Mouse (Mus musculus) midbrain, postnatal 0 days (tissue): ENCODE results near the gene Dph1. TPM values are rescaled to one million over a fixed set of nuclear protein-coding genes. Genes with fewer than 3 reads are reported as not detected.
A peak's percentile ranks its signal among the peaks of the same experiment; 100 is the strongest.

Experiments used
- ATAC-seq: fragments of 200-750 bp; cut with Nextera tagmentation; 2 replicates; pipeline ENCODE4 v1.8.0; 2017; ENCODE audit warnings: moderate number of reproducible peaks, mild to moderate bottlenecking, moderate TSS enrichment, moderate library complexity; ENCODE audit not compliant: low FRiP score
- DNase-seq: peaks from one replicate; pipeline ENCODE4 v3.0.0-alpha.2; 2015; ENCODE audit warnings: low spot score
- H3K27ac ChIP-seq: fragments of 300-500 bp; sonication (generic); 2 replicates; pipeline ENCODE4 v1.5.1; 2014; ENCODE audit warnings: low read depth, mild to moderate bottlenecking, low read length, mixed read lengths
- H3K27me3 ChIP-seq: fragments of 300-500 bp; sonication (generic); 2 replicates; pipeline ENCODE4 v1.6.1; 2014; ENCODE audit warnings: low read length, control low read depth, mixed read lengths; ENCODE audit not compliant: insufficient read depth
- H3K36me3 ChIP-seq: fragments of 300-500 bp; sonication (generic); 2 replicates; pipeline ENCODE4 v1.6.1; 2014; ENCODE audit warnings: low read length, control low read depth, mixed read lengths; ENCODE audit not compliant: insufficient read depth
- H3K4me1 ChIP-seq: fragments of 300-500 bp; sonication (generic); 2 replicates; pipeline ENCODE4 v1.6.1; 2014; ENCODE audit warnings: mild to moderate bottlenecking, control low read depth, antibody characterized with exemption, low read length, mixed read lengths; ENCODE audit not compliant: insufficient read depth
- H3K4me2 ChIP-seq: fragments of 300-500 bp; sonication (generic); 2 replicates; pipeline ENCODE4 v1.6.1; 2014; ENCODE audit warnings: low read depth, mild to moderate bottlenecking, low read length, mixed read lengths; ENCODE audit not compliant: poor library complexity, severe bottlenecking
- H3K4me3 ChIP-seq: fragments of 300-500 bp; sonication (generic); 2 replicates; pipeline ENCODE4 v1.5.1; 2014; ENCODE audit warnings: low read depth, mild to moderate bottlenecking, low read length, moderate library complexity
- H3K9ac ChIP-seq: fragments of 300-500 bp; sonication (generic); replicated peaks from 2 replicates; pipeline ENCODE4 v1.6.1; 2014; ENCODE audit warnings: mild to moderate bottlenecking, low read length, moderate library complexity, mixed read lengths; ENCODE audit not compliant: poor library complexity, severe bottlenecking
- H3K9me3 ChIP-seq: fragments of 300-500 bp; sonication (generic); 2 replicates; pipeline ENCODE4 v1.6.1; 2016; ENCODE audit warnings: low read length, control low read depth
- CTCF ChIP-seq: IDR thresholded peaks from 2 replicates; pipeline ENCODE4 v1.5.1; 2016; ENCODE audit warnings: antibody characterized with exemption, mild to moderate bottlenecking
- WGBS: fragments of 180-500 bp; shearing (Covaris S2); extraction: QIAGEN DNeasy Blood & Tissue Kit; methylation state at CpG from one replicate; pipeline ENCODE4 v1.1.7; 2014; 5-methylcytosine and 5-hydroxymethylcytosine counted together
- polyA plus RNA-seq: library from polyadenylated mRNA; unstranded; fragments of >200 nt; fragmentation: Nextera tagmentation; extraction: Ambion mirVana; gene quantifications from 2 replicates; pipeline ENCODE4 v1.2.1, GENCODE M21; 2015
- total RNA-seq: library from RNA; depleted of rRNA; stranded (reverse); fragments of >200 nt; gene quantifications from 2 replicates; pipeline ENCODE4 v1.2.3, GENCODE M21; 2014

The Dph1 gene
- total and polyA plus RNA-seq, 2 experiments from 2014 or later = 10.8 to 17.4 TPM

- DNase-seq (no peak), ATAC-seq (no peak)
- TF ChIP-seq CTCF = no peak
- Histone ChIP-seq H3K27me3 (no peaks in the 10 kb centered on the region), H3K4me2 (no peak overlapping the region), H3K36me3 (no peaks in the 10 kb centered on the region), H3K9me3 (no peaks in the 10 kb centered on the region), H3K27ac (peak overlapping the region; percentile 68), H3K4me1 (peaks cover 21% of the 10 kb centered on the region), H3K9ac (no peak overlapping the region), H3K4me3 (no peak overlapping the region)
- WGBS = 53% methylated on average over 4 of the region's 4 CpGs
Measured at GRCm38 (mm10) chr11:75210093-75210492, 19.1 kb upstream of the Dph1 start.

- H3K9ac ChIP-seq = no peak overlapping the region
- no peaks in the 10 kb centered on the region for H3K27me3 ChIP-seq
- no peak overlapping the region for H3K27ac ChIP-seq
- 60% methylated on average over 4 of the region's 4 CpGs for WGBS
- H3K9me3 ChIP-seq = no peaks in the 10 kb centered on the region
- H3K4me1 ChIP-seq = peaks cover 21% of the 10 kb centered on the region
- no peaks in the 10 kb centered on the region for H3K36me3 ChIP-seq
- DNase-seq (no peak), ATAC-seq (no peak)
- no peak overlapping the region for H3K4me3 ChIP-seq
- no peak for TF ChIP-seq CTCF
- no peak overlapping the region for H3K4me2 ChIP-seq
Measured at GRCm38 (mm10) chr11:75209363-75209762, 18.3 kb upstream of the Dph1 start.

GRCm38 (mm10) chr11:75206347-75206746 is 15.3 kb upstream of the Dph1 start:
- ATAC-seq (no peak), DNase-seq (no peak)
- Histone ChIP-seq H3K27ac (no peak overlapping the region), H3K4me2 (no peak overlapping the region), H3K9me3 (no peaks in the 10 kb centered on the region), H3K4me1 (peaks cover 4% of the 10 kb centered on the region; the same call in 1 of the 2 replicates), H3K27me3 (no peaks in the 10 kb centered on the region), H3K4me3 (no peak overlapping the region), H3K9ac (no peak overlapping the region), H3K36me3 (no peaks in the 10 kb centered on the region)
- no peak for TF ChIP-seq CTCF
- WGBS = 82% methylated on average over 4 of the region's 4 CpGs

GRCm38 (mm10) chr11:75204472-75204871 is 13.4 kb upstream of the Dph1 start:
- no peak overlapping the region for H3K4me2 ChIP-seq
- no peak overlapping the region for H3K9ac ChIP-seq
- DNase-seq = no peak
- no peak for TF ChIP-seq CTCF
- no peak overlapping the region for H3K4me3 ChIP-seq
- 36% methylated on average over 9 of the region's 9 CpGs for WGBS
- no peaks in the 10 kb centered on the region for H3K4me1 ChIP-seq
- H3K27ac ChIP-seq = no peak overlapping the region
- ATAC-seq = no peak; the same call in 1 of the 2 replicates
- H3K9me3 ChIP-seq = no peaks in the 10 kb centered on the region
- H3K27me3 ChIP-seq = no peaks in the 10 kb centered on the region
- H3K36me3 ChIP-seq = no peaks in the 10 kb centered on the region

- no peak overlapping the region for H3K4me2 ChIP-seq
- H3K4me1 ChIP-seq = no peaks in the 10 kb centered on the region
- no peaks in the 10 kb centered on the region for H3K27me3 ChIP-seq
- no peak overlapping the region for H3K4me3 ChIP-seq
- no peaks in the 10 kb centered on the region for H3K9me3 ChIP-seq
- WGBS = 91% methylated on average over 4 of the region's 4 CpGs
- no peak for DNase-seq
- ATAC-seq = no peak
- no peak overlapping the region for H3K9ac ChIP-seq
- H3K36me3 ChIP-seq = no peaks in the 10 kb centered on the region
- TF ChIP-seq CTCF = no peak
- no peak overlapping the region for H3K27ac ChIP-seq
Measured at GRCm38 (mm10) chr11:75203926-75204325, 12.9 kb upstream of the Dph1 start.

- Histone ChIP-seq H3K9me3 (no peaks in the 10 kb centered on the region), H3K4me2 (no peak overlapping the region), H3K9ac (no peak overlapping the region), H3K36me3 (no peaks in the 10 kb centered on the region), H3K4me3 (no peak overlapping the region), H3K27me3 (no peaks in the 10 kb centered on the region), H3K27ac (no peak overlapping the region), H3K4me1 (no peaks in the 10 kb centered on the region)
- DNase-seq (no peak), ATAC-seq (no peak)
- no peak for TF ChIP-seq CTCF
- 70% methylated on average over 8 of the region's 8 CpGs for WGBS
Measured at GRCm38 (mm10) chr11:75201721-75202120, 10.7 kb upstream of the Dph1 start.
